Mouse (Mus musculus): ENCODE results near the gene Gucy2d.

Gucy2d gene

DNA sequence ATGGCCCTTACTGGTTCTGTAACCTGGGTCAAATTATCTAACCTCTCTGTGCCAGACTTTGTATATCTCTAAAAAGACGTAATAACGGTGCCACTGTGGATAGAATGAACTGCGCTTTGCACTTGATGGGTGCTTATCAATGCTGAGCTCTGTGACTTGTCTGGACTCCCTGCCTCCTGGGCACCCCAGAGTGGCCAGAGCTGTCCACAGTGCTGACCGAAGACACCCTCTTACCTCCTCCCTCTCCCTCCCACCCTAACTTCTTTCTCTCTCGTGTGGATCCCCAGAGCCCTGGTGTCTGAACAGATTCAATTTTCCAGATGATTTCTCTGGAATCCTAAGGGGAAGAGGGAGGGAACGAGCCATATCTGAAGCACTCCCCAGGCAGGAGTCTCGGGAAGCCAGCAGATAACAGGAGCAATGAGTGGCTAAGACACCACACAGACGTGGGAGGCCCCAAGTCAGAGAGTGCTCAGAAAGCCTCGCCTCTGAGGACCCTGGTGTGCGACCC, at the start of gene Gucy2d:
Gene Gucy2d (plus strand): TSS at position 461 of the 511 bp plus-strand sequence.
- peak; percentile 35 for DNase-seq (ENCODE audit: low spot score)

GRCm38 (mm10) chr7:98390486-98390885, 49.7 kb upstream of the Gucy2d start:
- DNase-seq (ENCODE audit: low spot score), result no peak

GRCm38 (mm10) chr7:98391351-98391936, 48.8 kb upstream of the Gucy2d start:
- DNase-seq (ENCODE audit: low spot score), result no peak

DNA sequence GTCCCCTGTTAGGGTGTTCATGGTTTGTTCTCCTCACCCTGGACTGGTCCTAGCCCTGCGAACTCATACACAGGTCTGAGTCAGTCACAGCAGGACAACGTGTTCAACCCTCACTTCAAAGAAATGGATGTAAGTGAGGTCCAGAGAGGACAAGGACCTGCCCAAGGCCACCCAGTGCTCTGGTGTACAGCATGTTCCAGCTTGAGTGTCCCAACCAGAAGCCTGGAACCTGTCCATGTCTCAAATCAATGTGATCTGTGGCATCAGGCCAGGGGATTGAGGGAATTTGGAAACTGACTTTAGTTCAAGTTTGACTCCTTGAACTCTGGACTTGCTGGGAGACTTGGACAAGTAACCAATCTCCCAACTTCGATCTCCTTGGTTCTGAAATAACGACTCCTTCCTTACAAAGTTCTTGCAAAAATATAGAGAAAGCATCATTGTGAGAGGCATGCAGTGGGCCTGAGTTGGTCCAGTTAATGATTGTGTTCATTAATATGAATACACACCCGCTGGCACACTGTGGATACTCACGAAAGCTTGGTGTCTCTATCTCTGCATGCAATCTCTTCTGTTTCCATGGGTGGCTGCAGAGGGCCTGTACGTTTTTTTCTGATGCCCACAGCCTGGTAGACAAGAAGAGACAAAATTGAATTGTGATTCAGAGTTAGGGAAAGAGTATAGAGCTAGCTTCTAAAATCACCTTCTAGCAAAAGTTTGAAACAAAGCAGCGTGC, 47.6 kb upstream of the Gucy2d start:
- DNase-seq (ENCODE audit: low spot score), result no peak

- no peak for DNase-seq (ENCODE audit: low spot score)
Measured at GRCm38 (mm10) chr7:98402582-98403574, 37.3 kb upstream of the Gucy2d start.

DNA sequence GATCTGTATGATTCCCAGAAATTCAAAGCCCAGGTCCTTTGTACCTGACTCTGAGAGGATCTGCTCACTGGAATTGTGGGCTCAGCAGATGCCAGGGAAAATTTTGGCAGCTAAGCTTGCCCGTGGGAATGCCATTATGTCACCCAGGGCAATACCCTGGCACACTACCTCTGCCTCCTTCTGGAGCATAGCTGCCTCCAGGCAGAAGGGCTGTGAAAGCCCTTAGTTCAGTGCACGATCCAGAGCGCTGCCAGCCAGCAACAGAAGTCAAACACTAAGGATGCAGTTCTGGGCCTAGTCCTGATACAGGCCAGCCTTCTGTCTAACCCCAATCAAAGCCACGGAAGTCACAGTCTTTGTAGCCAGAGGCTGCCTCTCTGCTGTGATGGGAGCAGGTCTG, 36.2 kb upstream of the Gucy2d start:
- no peak for DNase-seq (ENCODE audit: low spot score)

DNA sequence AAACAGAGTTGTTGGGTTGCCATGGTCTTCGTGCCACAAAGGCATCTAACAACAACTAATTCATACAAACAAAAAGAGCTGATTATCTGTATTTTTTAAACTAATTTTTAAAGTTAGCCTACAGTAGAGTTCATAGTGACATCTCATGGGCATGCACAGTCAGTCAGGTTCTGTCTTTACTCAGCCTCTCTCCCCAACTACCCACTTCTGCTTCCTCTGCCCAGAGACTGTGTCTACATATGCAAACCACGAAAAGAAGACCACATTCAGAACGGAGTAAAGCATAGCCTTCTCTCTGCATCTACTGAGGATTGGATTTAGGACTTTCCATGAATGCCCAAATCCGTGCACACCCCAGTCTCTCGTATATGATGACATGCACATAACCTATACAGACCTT, 32.6 kb upstream of the Gucy2d start:
- no peak for DNase-seq (ENCODE audit: low spot score)

DNA sequence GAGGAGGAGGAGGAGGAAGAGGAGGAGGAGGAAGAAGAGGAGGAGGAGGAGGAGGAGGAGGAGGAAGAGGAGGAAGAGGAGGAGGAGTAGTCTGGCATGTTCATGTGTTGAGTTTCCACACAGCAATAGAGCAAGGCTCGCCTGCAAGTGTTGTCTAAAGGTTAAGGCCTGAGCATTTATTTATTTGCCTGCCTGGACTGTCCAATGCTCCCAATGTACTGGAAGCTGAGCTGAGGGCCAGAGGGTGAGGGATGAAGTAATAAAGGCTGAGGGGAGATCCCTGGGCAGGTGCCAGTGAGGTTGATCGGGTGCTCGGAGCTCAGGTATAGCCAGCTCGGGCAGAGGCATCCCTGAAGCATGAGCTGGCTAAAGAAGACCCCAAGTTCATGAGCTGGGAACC, 27.1 kb upstream of the Gucy2d start:
- no peak for DNase-seq (ENCODE audit: low spot score)

DNA sequence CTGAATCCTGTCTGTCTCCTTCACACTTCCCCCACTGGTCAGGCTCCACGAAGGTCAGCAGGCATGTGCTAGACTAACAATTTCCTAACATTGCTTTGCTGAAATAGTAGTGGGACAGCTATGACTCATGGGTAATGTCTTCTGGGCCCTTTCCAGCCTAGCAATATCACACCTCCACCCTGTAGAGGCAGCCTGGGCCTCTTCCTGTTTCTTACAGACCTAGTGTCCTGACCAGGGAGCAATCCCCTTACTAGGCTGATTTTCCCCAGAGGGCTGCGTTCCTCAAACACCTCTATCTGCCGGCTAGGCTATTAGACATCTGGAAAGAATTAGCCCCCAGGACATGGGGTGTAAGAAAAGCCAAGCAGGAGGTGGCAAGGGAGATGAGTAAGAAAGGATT, 24.7 kb upstream of the Gucy2d start:
- DNase-seq (ENCODE audit: low spot score), result no peak

GRCm38 (mm10) chr7:98416020-98416419, 24.2 kb upstream of the Gucy2d start:
- no peak for DNase-seq (ENCODE audit: low spot score)

DNA sequence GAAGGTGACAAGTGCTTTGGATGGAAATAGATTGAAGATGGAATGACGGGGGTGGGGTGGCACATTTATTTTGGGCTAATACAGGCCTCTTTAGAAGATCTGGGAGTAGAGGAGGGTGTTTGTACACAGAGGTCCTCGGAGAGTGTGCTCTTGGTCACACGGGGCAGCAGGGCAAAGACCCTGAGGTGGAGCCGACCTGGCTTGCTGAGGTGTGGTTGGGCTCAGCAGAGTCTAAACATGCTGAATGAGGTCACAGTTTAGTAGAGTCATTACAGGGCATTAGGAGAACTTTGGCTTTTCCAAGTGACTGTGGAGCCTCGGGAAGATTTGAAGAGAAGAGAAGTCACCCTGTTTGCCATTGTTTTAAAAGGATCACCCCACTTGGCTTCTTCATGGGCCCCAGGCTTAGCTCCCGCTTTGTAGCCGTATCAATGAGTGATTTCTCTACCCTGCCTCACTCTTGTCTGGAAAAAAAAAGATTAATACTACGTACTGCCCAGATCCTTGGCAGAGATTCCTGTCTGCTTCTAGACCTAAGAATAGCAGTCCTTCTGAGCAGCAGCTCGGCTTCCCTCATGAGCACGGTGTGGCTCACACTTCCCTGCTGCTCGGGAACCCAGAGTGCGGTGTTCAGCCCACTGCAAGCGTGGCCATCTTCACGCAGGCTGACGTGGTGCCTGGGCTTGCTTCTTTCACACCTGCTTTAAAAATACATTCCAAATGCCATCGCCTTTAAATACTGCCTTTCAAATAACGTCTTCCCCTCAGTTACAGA, 22.0 kb upstream of the Gucy2d start:
- no peak for DNase-seq (ENCODE audit: low spot score)

DNA sequence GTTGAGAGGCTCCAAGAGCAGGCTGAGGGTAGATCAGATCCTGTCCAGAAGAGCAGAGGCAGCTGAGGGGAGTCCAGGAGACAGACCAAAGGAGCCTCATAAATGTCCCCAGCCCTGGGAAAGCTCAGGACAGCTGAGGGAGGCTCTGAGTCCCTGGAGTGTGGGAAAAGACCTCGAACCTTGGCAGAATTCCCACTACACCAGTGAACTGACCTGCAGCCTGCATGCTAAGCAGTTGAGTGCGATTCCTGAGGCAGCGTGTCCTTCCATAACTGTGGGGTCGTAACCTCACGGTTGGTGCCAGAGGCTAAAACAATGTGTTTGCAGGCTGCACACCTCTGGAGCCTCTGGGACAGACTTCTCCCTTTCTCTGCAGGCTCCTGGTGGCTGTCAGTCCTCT, 20.9 kb upstream of the Gucy2d start:
- DNase-seq (ENCODE audit: low spot score), result no peak

DNA sequence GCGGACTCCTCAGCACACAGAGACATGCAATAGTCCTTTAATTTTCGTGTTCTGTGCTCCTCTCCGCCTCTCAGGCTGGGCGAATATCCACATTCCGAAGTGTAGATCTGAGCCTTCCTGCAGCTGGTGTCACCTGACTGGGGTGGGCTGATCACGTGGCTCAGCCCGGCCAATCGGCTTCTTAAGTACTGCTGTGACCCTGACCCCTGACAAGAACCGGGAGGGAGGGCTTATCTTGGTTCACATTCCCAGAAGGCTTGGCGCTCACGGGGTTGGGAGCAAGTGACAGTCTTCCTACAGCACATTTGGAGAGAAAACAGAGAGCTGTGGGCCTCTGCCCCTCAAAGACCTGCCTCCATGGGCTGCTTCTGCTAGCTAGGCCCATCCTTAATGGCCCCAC, 16.7 kb upstream of the Gucy2d start:
- no peak for DNase-seq (ENCODE audit: low spot score)

DNA sequence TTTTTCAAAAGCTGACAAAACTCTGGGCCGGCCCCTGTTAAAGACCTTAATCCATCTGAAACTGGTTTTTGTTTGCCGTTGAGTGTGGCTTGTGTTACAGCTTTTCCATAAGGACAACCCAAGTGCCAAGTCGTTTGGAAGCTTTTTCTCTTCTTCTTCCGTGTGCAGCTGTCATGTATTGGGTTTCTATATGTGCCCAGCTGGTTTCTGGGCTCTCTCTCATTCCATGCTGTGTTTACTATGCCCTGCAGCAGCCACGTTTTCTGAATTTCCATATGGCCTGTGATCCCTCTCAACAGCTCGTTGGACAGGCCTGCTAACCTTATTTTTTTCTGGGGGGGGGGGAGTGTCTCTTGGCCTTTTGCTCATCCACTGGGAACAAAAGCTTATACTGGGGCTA, 15.8 kb upstream of the Gucy2d start:
- DNase-seq (ENCODE audit: low spot score), result no peak

GRCm38 (mm10) chr7:98425551-98425950, 14.7 kb upstream of the Gucy2d start:
- no peak for DNase-seq (ENCODE audit: low spot score)

- DNase-seq (ENCODE audit: low spot score), result no peak
Measured at GRCm38 (mm10) chr7:98426641-98427040, 13.6 kb upstream of the Gucy2d start.

DNA sequence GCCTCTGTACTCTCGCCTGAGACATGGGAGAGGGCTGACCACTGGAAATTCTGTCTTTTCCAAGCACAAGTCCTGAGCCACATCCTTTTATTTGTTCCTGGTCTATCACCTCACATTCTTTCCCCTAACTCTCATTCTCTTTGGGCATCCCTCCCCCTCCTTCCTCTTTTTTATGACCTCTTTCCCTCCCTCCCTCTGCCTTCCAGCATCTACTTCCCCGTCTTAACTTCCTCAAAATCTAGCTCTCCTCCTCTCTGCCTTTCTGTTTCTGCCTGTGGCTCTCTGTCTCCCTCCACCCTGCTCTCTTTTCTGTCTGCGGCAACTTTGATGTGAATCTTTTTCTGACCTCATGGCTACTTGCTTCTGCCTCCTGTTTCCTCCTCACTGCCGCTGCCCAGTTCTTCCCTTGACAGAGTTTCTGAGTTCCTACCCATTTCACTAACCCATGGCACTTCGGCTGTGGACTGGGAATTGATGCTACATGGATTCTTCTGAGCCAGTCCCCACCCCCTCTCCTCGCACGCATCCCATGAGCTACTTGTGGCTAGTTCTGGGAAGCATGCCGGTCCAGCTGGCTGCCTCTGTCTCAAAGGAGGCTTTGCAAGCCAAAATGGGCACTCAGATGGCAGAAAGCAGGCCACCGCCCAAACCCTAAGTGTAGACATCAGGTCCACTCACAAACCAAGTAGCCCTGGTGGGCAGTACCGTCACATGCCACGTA, 12.9 kb upstream of the Gucy2d start:
- no peak for DNase-seq (ENCODE audit: low spot score)

DNA sequence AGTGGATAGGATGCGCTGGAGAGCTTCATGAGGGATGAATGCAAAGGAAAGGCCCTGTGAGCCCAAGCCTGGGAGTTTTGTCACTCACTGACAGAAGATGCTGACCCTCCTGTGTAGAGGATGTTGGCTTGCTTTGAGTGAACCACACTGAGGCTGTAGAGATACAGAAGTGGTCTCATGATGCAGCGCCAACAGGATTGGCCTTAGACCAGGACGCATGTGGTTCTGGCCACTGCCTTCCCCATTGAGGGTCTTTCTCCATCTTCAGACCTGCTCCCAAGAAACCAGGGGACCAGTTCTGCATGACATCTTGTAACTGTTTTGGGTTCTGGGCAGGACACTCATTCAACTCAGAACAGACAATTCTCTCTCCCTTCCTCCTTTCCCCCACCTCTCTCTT, 10.6 kb upstream of the Gucy2d start:
- no peak for DNase-seq (ENCODE audit: low spot score)

- peak; percentile 54 for DNase-seq (ENCODE audit: low spot score)
Measured at GRCm38 (mm10) chr7:98430785-98431184, 9.4 kb upstream of the Gucy2d start.

DNA sequence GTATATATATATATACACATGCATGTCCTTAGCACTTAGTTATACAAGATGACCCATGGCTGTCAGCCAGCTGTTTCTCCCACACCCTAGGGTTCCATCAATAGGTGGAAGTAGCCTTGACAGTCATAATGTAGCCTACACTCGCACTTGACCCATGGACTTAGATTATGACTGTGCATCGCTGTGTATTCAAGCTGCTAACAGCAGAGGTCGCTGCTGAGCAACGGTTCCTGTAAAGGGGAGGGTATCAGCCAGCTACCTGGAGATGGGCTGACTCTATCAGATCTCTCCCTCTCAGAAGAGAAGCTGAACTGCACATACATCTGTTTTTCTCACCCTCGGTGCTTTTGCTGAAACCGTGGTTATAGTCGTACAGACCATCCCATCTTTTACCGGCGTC, 2.6 kb upstream of the Gucy2d start:
- DNase-seq (ENCODE audit: low spot score), result peak; percentile 34

GRCm38 (mm10) chr7:98446873-98447272, 6.7 kb downstream of the Gucy2d start:
- DNase-seq (ENCODE audit: low spot score), result no peak
